Mouse (Mus musculus) stomach, embryonic 16.5 days (tissue): ENCODE results near the gene Tnfrsf25. TPM values are rescaled to one million over a fixed set of nuclear protein-coding genes. Genes with fewer than 3 reads are reported as not detected.
A peak's percentile ranks its signal among the peaks of the same experiment; 100 is the strongest.

ENCODE experiments used
- ATAC-seq: fragments of 200-750 bp; cut with Nextera tagmentation; 2 replicates; pipeline ENCODE4 v1.8.0; 2017; ENCODE audit warnings: moderate number of reproducible peaks, moderate TSS enrichment; ENCODE audit not compliant: insufficient read depth, low FRiP score
- H3K27ac ChIP-seq: fragments of 300-500 bp; sonication (generic); 2 replicates; pipeline ENCODE4 v1.5.1; 2014; ENCODE audit warnings: low read length
- H3K27me3 ChIP-seq: fragments of 300-500 bp; sonication (generic); 2 replicates; pipeline ENCODE4 v1.6.1; 2014; ENCODE audit warnings: low read length, control low read depth, mixed read lengths; ENCODE audit not compliant: control insufficient read depth, insufficient read depth
- H3K36me3 ChIP-seq: fragments of 300-500 bp; sonication (generic); 2 replicates; pipeline ENCODE4 v1.6.1; 2014; ENCODE audit warnings: low read length; ENCODE audit not compliant: control insufficient read depth, insufficient read depth
- H3K4me1 ChIP-seq: fragments of 300-500 bp; sonication (generic); 2 replicates; pipeline ENCODE4 v1.6.1; 2014; ENCODE audit warnings: low read length, control low read depth, mixed read lengths; ENCODE audit not compliant: control insufficient read depth, insufficient read depth
- H3K4me2 ChIP-seq: fragments of 300-500 bp; sonication (generic); 2 replicates; pipeline ENCODE4 v1.6.1; 2014; ENCODE audit warnings: low read depth, low read length, mixed read lengths
- H3K4me3 ChIP-seq: fragments of 300-500 bp; sonication (generic); replicated peaks from 2 replicates; pipeline ENCODE4 v1.5.1; 2014; ENCODE audit warnings: mild to moderate bottlenecking, low read length
- H3K9ac ChIP-seq: fragments of 300-500 bp; sonication (generic); 2 replicates; pipeline ENCODE4 v1.6.1; 2014; ENCODE audit warnings: low read length
- H3K9me3 ChIP-seq: fragments of 300-500 bp; sonication (generic); replicated peaks from 2 replicates; pipeline ENCODE4 v1.6.1; 2016; ENCODE audit warnings: low read length, control low read depth; ENCODE audit not compliant: control insufficient read depth
- WGBS: fragments of 180-500 bp; shearing (Covaris S2); extraction: QIAGEN DNeasy Blood & Tissue Kit; methylation state at CpG from one replicate; pipeline ENCODE4 v1.1.7; 2014; 5-methylcytosine and 5-hydroxymethylcytosine counted together
- polyA plus RNA-seq: library from polyadenylated mRNA; unstranded; fragments of >200 nt; fragmentation: Nextera tagmentation; extraction: Ambion mirVana; gene quantifications from 2 replicates; pipeline ENCODE4 v1.2.1, GENCODE M21; 2015

Gene Tnfrsf25
- 1.5 and 2.1 TPM in 2 replicates for polyA plus RNA-seq

GRCm38 (mm10) chr4:152115921-152116612, at the start of gene Tnfrsf25:
Tnfrsf25 (plus strand) TSS chr4:152115934.
- Histone ChIP-seq H3K9me3 (no peaks in the 10 kb centered on the region), H3K4me1 (peaks cover 37% of the 10 kb centered on the region), H3K9ac (peak within 1 kb of the TSS; percentile 53; the same call in 1 of the 2 replicates), H3K4me2 (peak within 1 kb of the TSS; percentile 16), H3K27me3 (peaks cover 33% of the 10 kb centered on the region), H3K27ac (no peak within 1 kb of the TSS), H3K4me3 (peak within 1 kb of the TSS; percentile 15; the same call in 1 of the 2 replicates), H3K36me3 (peaks cover 7% of the 10 kb centered on the region; the same call in 1 of the 2 replicates)
- ATAC-seq, result no peak
- 9% methylated on average over 30 of the region's 30 CpGs for WGBS

DNA sequence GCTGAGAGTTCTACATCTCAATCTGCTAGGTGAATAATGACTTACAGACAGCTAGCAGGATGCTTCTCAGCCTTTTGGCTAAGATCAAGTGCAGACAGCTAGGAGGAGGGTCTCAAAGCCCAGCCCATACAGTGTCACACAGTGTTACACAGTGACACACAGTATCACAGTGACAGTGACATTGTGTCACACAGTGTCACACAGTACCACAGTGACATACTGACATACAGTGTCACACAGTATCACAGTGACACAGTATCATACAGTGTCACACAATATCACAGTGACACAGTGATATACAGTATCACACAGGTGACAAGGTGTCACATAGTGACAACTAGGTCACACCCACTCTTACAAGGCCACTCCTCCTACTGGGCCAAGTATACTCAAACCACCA, 48.5 kb upstream of the Tnfrsf25 start:
- ATAC-seq, result no peak
- Histone ChIP-seq H3K36me3 (0 out of 2 replicates have a peak, but pooled peaks cover 6% of the 10 kb centered on the region), H3K4me1 (peaks cover 4% of the 10 kb centered on the region), H3K27ac (no peak overlapping the region), H3K9me3 (no peaks in the 10 kb centered on the region), H3K4me2 (no peak overlapping the region), H3K4me3 (no peak overlapping the region), H3K9ac (no peak overlapping the region), H3K27me3 (no peaks in the 10 kb centered on the region)

GRCm38 (mm10) chr4:152068166-152068724, 47.5 kb upstream of the Tnfrsf25 start:
- no peaks in the 10 kb centered on the region for H3K9me3 ChIP-seq
- H3K4me1 ChIP-seq, result peaks cover 9% of the 10 kb centered on the region
- ATAC-seq, result no peak
- H3K36me3 ChIP-seq, result 0 out of 2 replicates have a peak, but pooled peaks cover 6% of the 10 kb centered on the region
- 71% methylated on average over 6 of the region's 6 CpGs for WGBS
- no peak overlapping the region for H3K9ac ChIP-seq
- H3K27ac ChIP-seq, result no peak overlapping the region
- H3K27me3 ChIP-seq, result no peaks in the 10 kb centered on the region
- no peak overlapping the region for H3K4me3 ChIP-seq
- no peak overlapping the region for H3K4me2 ChIP-seq

DNA sequence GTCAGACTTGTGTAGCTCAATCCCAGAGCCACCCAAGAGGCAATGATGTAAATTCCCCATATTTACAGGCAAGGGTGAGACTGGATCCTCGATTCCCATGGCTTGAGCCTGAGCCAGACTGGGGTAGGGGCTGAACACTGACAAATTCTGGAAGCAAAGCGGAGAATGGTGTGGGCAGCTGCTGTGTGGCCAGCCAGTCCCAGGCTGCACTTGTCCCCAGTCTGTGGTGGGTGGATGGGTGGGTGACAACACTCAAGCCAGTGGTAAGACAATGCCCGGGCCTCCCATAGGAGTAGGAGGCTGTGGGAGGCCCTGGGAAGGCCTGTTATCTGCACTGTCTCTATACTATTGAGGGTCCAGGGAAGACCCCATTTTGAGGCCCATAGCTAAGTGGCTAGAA, 46.5 kb upstream of the Tnfrsf25 start:
- H3K27ac ChIP-seq, result no peak overlapping the region
- H3K9me3 ChIP-seq, result no peaks in the 10 kb centered on the region
- H3K4me3 ChIP-seq, result no peak overlapping the region
- no peak overlapping the region for H3K4me2 ChIP-seq
- WGBS, result 81% methylated on average over 3 of the region's 3 CpGs
- H3K9ac ChIP-seq, result no peak overlapping the region
- no peak for ATAC-seq
- H3K36me3 ChIP-seq, result 0 out of 2 replicates have a peak, but pooled peaks cover 5% of the 10 kb centered on the region
- H3K4me1 ChIP-seq, result peaks cover 9% of the 10 kb centered on the region
- H3K27me3 ChIP-seq, result no peaks in the 10 kb centered on the region

DNA sequence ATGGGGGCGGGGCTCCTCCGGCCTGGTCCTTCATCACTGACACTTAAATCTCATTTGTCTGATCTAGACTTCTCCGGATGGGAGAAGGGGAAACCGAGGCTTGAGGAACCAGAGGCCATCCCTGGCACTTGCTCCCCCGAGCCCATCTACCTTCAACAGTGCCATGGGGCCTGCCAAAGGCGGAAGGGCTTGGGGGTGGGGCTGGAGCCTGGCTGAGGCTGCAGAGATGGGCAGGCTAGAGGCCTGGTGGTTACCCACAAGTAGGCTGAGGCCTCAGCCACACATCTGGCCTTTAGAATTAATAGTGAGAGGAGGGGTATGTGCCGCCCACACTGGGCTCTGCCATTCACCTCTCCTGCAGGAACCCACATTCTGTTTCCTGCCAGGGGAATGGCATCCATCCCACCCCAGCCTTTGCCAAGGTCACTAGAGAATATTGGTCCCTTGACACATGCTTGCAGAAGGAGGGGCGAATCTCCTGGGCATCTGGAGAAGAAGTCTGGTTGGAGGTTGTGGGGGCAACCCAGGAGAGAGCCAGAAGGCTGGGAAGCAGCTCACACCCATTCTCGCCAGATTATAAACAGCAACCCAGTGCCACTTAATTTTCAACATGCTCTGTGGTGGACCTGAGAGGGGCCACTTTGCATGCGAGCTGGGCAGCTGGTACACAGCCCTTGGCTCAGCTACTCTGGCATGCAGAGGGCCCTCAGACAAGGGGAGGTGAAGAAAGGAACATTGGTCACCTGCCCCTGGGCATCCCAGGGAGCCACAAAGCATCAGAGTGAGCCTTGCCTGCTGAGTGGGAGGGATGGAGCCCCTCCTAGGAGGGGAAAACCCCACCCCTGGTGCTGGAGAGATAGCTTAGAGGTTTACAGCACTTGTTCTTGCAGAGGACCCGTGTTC, 45.0 kb upstream of the Tnfrsf25 start:
- H3K4me1 ChIP-seq, result peaks cover 9% of the 10 kb centered on the region
- H3K9ac ChIP-seq, result no peak overlapping the region
- H3K9me3 ChIP-seq, result no peaks in the 10 kb centered on the region
- no peak for ATAC-seq
- WGBS, result 68% methylated on average over 11 of the region's 11 CpGs
- H3K27ac ChIP-seq, result no peak overlapping the region
- H3K36me3 ChIP-seq, result 0 out of 2 replicates have a peak, but pooled peaks cover 1% of the 10 kb centered on the region
- no peak overlapping the region for H3K4me3 ChIP-seq
- H3K27me3 ChIP-seq, result no peaks in the 10 kb centered on the region
- H3K4me2 ChIP-seq, result no peak overlapping the region

- peak; percentile 16; the same call in 1 of the 2 replicates for ATAC-seq
- Histone ChIP-seq H3K4me1 (peaks cover 9% of the 10 kb centered on the region), H3K27me3 (no peaks in the 10 kb centered on the region), H3K27ac (no peak within 1 kb of the TSS), H3K4me2 (no peak within 1 kb of the TSS), H3K36me3 (no peaks in the 10 kb centered on the region), H3K9me3 (no peaks in the 10 kb centered on the region), H3K4me3 (no peak within 1 kb of the TSS), H3K9ac (no peak within 1 kb of the TSS; the same call in none of the 2 replicates)
- WGBS, result 62% methylated on average over 10 of the region's 10 CpGs
Observed at GRCm38 (mm10) chr4:152072121-152072601, 43.6 kb upstream of the Tnfrsf25 start, which contains the start of gene Plekhg5. Plekhg5 (plus strand) TSS chr4:152072498.

- Histone ChIP-seq H3K36me3 (no peaks in the 10 kb centered on the region), H3K9ac (no peak overlapping the region; the same call in 1 of the 2 replicates), H3K27me3 (no peaks in the 10 kb centered on the region), H3K4me1 (peaks cover 9% of the 10 kb centered on the region), H3K27ac (no peak overlapping the region), H3K9me3 (no peaks in the 10 kb centered on the region), H3K4me2 (no peak overlapping the region), H3K4me3 (no peak overlapping the region)
- WGBS, result 68% methylated on average over 10 of the region's 10 CpGs
- no peak for ATAC-seq
Observed at GRCm38 (mm10) chr4:152072655-152073054, 43.1 kb upstream of the Tnfrsf25 start.

DNA sequence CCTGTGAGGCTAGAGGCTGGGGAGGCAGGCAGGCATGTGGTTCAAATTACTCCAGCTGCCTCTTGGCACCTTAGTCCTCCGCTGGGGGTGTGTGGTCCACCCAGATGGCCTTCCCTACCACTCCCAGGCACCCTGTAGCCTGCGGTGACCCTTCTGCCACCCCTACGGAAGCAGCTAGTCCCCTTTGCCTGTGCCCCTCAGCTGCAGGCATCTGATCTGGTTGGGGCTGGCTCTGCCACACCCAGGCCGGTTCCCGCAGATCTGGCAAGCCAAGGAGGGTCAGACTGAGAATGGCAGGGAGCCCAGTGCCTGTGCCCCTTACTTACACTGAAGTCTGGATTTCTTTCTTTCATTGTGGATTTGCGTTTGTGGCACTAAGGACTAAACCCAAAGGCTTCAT, 42.0 kb upstream of the Tnfrsf25 start:
- H3K4me3 ChIP-seq, result no peak overlapping the region
- no peaks in the 10 kb centered on the region for H3K27me3 ChIP-seq
- 64% methylated on average over 6 of the region's 6 CpGs for WGBS
- H3K4me1 ChIP-seq, result peaks cover 9% of the 10 kb centered on the region
- no peak overlapping the region for H3K4me2 ChIP-seq
- H3K9me3 ChIP-seq, result no peaks in the 10 kb centered on the region
- H3K27ac ChIP-seq, result no peak overlapping the region
- no peaks in the 10 kb centered on the region for H3K36me3 ChIP-seq
- H3K9ac ChIP-seq, result no peak overlapping the region; the same call in 1 of the 2 replicates
- ATAC-seq, result no peak
